Mouse (Mus musculus) liver, embryonic 14.5 days (tissue): ENCODE measurements around the gene Gm26566.

Experiments
- CTCF ChIP-seq: IDR thresholded peaks from 2 replicates; pipeline ENCODE4 v1.5.1; 2016; ENCODE audit warnings: antibody characterized with exemption, low read depth, control low read depth
- EP300 ChIP-seq: IDR thresholded peaks from 2 replicates; pipeline ENCODE4 v1.6.1; 2016; ENCODE audit warnings: antibody characterized with exemption, low read depth

DNA sequence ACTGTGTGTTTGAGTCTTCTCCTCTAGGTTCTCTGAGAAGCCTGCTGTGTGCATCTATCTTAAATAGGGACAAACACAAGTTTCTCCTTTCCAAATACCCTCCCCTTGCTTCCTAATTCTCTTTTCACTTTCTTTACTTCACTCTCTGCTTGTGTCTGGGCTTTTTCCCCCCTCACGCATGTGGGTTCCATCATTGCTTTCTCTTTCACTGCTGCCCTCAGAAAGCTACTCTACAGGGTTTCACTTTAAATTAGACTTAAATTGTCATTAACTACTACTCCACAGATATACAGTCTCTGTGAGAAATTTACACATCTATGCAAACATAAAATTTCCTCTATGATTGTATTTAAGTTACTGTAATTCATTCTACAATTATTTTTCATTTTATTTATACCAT, 37.8 kb upstream of the Gm26566 start, which contains the start of gene Ifna2:
- TF ChIP-seq CTCF (no peak), EP300 (no peak)
